Mouse (Mus musculus) kidney, postnatal 14 days (tissue): Measurements from ENCODE around the gene Iqcc.

Source experiments
- DNase-seq: peaks from one replicate; pipeline ENCODE4 v3.0.0; 2022; ENCODE audit warnings: mixed read lengths

Iqcc gene

GRCm38 (mm10) chr4:129621283-129621841 is 2.5 kb upstream of the Iqcc start:
- DNase-seq = peak; percentile 62

- no peak for DNase-seq
Measured at GRCm38 (mm10) chr4:129620419-129621282, 1.8 kb upstream of the Iqcc start.

DNA sequence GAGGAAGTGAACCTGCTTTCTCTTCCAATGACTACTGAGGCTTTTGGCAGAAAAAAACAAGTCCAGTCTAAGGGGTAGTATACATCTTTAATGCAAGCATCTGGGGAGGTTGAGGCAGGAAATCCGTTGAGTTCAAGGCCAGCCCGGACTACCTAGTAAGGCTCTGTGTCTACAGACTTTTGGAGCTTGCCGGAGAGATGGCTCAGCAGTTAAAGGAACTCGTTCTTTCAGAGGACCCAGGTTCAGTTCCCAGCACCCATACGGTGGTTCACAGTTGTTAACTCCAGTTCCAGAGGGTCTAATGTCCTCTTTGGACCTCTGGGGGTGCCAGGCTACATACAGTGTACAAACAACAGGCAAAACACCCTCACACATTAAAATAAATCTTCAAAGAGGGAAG is 868 bp downstream of the Iqcc start:
- DNase-seq = no peak

GRCm38 (mm10) chr4:129617121-129617641 is 1.7 kb downstream of the Iqcc start:
- no peak for DNase-seq

DNA sequence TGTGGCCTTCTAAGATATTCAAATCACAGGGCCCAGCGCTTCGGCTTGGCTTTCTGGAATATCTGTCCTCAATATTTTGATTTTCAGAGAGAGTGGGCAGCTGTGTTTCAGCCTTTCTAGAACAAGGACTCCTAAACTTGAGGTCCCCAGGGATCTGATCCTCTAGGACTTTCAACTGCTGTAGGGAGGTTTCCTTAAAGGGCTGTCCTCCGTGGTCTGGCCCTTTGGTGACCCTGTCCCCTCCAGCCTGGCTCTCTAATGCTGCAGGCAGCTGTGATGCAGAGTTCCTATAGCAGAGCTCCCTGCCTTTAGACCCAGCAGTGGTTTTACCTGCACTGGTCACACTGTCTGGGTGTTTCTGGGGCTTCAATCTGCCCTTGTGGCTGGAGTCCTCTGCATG is 2.3 kb downstream of the Iqcc start:
- DNase-seq = no peak

GRCm38 (mm10) chr4:129615801-129616290 is 3.1 kb downstream of the Iqcc start:
- DNase-seq = no peak

GRCm38 (mm10) chr4:129614093-129614492 is 4.8 kb downstream of the Iqcc start, which contains the start of gene Dcdc2b:
TSS of gene Dcdc2b (minus strand) at chr4:129614257.
- no peak for DNase-seq

DNA sequence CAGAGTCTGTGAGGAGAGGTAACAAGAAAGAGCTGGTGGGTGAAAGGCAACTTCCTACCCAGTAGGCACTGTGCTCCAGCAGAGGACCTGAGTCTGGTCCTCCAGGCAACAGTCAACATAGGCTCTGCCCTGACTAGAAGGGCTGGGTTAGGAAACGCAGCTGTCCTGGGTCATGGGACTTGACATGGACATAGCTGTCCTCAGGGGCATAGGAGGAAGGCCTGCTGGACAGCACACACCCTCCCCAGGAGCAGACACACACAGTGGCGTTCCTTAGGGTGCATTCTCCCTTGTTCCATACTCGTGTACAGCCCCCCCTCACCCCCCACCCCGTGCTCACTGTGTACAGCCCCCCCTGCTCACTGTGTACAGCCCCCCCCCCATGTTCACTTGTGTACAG is 8.4 kb downstream of the Iqcc start:
- DNase-seq = no peak

- DNase-seq = no peak
Measured at GRCm38 (mm10) chr4:129610026-129610425, 8.9 kb downstream of the Iqcc start.

GRCm38 (mm10) chr4:129609139-129609631 is 9.7 kb downstream of the Iqcc start:
- DNase-seq = no peak

GRCm38 (mm10) chr4:129608426-129609025 is 10.4 kb downstream of the Iqcc start:
- DNase-seq = peak; percentile 87

- DNase-seq = peak; percentile 90
Measured at GRCm38 (mm10) chr4:129600233-129601158, 18.4 kb downstream of the Iqcc start, which contains the start of the genes Eif3i and Tmem234. TSS of gene Eif3i (minus strand) at chr4:129600648. TSS of gene Tmem234 (plus strand) at chr4:129600668.

- DNase-seq = no peak
Measured at GRCm38 (mm10) chr4:129588865-129589264, 30.0 kb downstream of the Iqcc start.

- DNase-seq = peak; percentile 41
Measured at GRCm38 (mm10) chr4:129586943-129587342, 32.0 kb downstream of the Iqcc start.

DNA sequence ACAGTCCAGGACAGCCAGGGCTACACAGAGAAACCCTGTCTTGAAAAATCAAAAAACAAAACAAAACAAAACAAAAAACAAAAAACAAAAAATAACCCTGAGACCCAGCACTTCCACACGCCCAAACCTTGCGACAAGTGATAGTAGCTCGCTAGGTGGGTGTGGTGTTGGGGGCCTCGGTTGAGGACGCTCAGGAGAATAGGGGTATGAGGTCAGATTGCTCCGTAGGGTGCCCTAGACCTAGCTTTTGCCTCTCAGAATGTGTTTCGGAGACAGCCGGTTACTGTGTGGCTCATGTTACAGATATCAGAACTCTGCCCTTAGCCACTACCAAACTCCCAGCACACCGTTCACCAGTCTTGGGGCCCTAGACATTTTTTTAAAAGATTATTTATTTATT is 33.1 kb downstream of the Iqcc start:
- DNase-seq = no peak

- peak; percentile 92 for DNase-seq
Measured at GRCm38 (mm10) chr4:129584884-129585608, 33.9 kb downstream of the Iqcc start.

DNA sequence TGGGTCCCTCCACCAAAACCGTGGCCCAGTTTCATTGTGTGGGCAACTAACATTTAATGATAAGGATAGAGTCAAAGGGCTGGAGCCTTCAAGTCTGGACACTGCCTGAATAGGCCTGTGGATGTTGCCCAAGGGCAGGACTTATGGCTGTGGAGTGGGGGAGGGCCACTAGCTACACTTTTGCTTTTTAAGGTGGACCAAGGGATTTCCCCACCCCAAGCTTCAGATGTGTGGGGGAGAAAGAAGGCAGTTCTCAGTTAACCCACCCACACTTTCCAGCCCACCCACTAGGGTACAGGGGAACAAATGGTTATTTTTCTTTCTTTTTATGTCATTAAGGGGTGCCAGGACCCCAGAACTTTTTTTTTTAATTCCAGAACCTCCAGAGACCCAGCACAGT is 34.5 kb downstream of the Iqcc start:
- DNase-seq = no peak

GRCm38 (mm10) chr4:129582251-129582650 is 36.6 kb downstream of the Iqcc start:
- no peak for DNase-seq

DNA sequence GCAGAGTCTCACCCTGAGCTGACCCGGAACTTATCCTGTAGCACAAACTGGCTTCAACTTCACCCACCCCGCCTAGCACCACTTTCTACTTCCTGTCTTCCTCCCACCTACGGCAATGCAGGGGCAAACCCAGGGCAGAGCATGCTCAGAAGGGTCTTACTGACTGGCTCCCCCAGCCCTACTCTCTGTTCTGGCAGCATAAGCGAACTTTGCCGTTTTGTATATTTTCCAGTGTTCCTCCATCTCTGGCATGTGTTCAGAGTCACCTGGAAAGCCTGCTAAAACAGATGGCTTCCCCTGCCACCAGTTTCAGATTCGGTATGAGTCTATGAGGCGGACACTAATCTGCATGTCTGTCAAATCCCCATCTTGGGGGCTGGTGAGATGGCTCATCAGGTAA is 38.6 kb downstream of the Iqcc start:
- DNase-seq = peak; percentile 21

GRCm38 (mm10) chr4:129578466-129578865 is 40.4 kb downstream of the Iqcc start, which contains the start of gene Fam167b:
TSS of gene Fam167b (minus strand) at chr4:129578549.
- DNase-seq = peak; percentile 81

DNA sequence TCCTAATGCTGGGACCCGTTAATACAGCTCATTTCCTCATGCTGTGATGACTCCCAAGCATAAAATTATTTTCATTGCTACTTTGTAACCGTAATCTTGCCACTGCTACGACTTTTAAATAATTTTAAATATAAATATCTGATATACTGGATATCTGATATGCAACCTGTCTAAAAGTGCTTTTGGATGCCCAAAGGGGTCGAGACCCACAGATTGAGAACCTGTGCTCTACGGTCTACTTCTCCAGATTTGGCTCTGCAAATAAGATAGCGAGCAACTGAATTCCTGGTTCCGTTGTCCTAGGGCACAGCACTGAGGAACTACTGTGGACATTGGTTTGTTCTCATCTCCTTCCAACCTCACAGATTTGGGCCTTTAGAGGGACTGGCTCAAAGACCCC is 41.2 kb downstream of the Iqcc start:
- no peak for DNase-seq
